Mouse (Mus musculus) right cerebral cortex, adult 2 months (tissue): ENCODE data around the gene Coro2a.
"Not testable (repeated sequence)": the region's sequence is repeated elsewhere in the genome, so short reads cannot be mapped to it uniquely, and the experiment has no call there.

Source experiments
- DNase-seq, 2 experiments: peaks; one replicate each; pipeline ENCODE4 v3.0.0; 2021 to 2022; ENCODE audit warnings: low spot score in 2 of 2

The Coro2a gene

GRCm38 (mm10) chr4:46613618-46614017, 11.6 kb upstream of the Coro2a start:
- DNase-seq, result no peak

- DNase-seq, result peak; percentile 95 to 96
Measured at GRCm38 (mm10) chr4:46611181-46611580, 9.2 kb upstream of the Coro2a start.

GRCm38 (mm10) chr4:46607601-46608000, 5.6 kb upstream of the Coro2a start:
- no peak for DNase-seq

- DNase-seq, result no peak
Measured at GRCm38 (mm10) chr4:46605451-46605850, 3.4 kb upstream of the Coro2a start.

GRCm38 (mm10) chr4:46602704-46603103, 702 bp upstream of the Coro2a start:
- no peak for DNase-seq

- DNase-seq, result peak; percentile 26 to 37
Measured at GRCm38 (mm10) chr4:46601258-46601843, 651 bp downstream of the Coro2a start.

- peak in 1 of 2 experiments; percentile 18 for DNase-seq
Measured at GRCm38 (mm10) chr4:46600473-46601257, 1.3 kb downstream of the Coro2a start.

- not testable (repeated sequence) for DNase-seq
Measured at GRCm38 (mm10) chr4:46599609-46600008, 2.4 kb downstream of the Coro2a start.

- no peak for DNase-seq
Measured at GRCm38 (mm10) chr4:46598981-46599380, 3.0 kb downstream of the Coro2a start.

- DNase-seq, result no peak
Measured at GRCm38 (mm10) chr4:46598111-46598510, 3.9 kb downstream of the Coro2a start.

- DNase-seq, result no peak
Measured at GRCm38 (mm10) chr4:46597286-46597961, 4.6 kb downstream of the Coro2a start.

GRCm38 (mm10) chr4:46596398-46596797, 5.6 kb downstream of the Coro2a start:
- DNase-seq, result no peak

- DNase-seq, result no peak
Measured at GRCm38 (mm10) chr4:46594131-46594530, 7.9 kb downstream of the Coro2a start.

GRCm38 (mm10) chr4:46593472-46593871, 8.5 kb downstream of the Coro2a start:
- no peak for DNase-seq

- DNase-seq, result no peak
Measured at GRCm38 (mm10) chr4:46591833-46592520, 10.0 kb downstream of the Coro2a start.

GRCm38 (mm10) chr4:46590810-46591209, 11.2 kb downstream of the Coro2a start:
- DNase-seq, result no peak

- no peak for DNase-seq
Measured at GRCm38 (mm10) chr4:46589946-46590684, 11.9 kb downstream of the Coro2a start.

- no peak for DNase-seq
Measured at GRCm38 (mm10) chr4:46589151-46589550, 12.9 kb downstream of the Coro2a start.

- DNase-seq, result no peak
Measured at GRCm38 (mm10) chr4:46586473-46586872, 15.5 kb downstream of the Coro2a start.

- DNase-seq, result no peak
Measured at GRCm38 (mm10) chr4:46585811-46586190, 16.2 kb downstream of the Coro2a start.

GRCm38 (mm10) chr4:46585041-46585810, 16.8 kb downstream of the Coro2a start:
- DNase-seq, result no peak
